Mouse (Mus musculus) midbrain, embryonic 14.5 days (tissue): Measurements from ENCODE around the gene Hydin. TPM values are rescaled to one million over a fixed set of nuclear protein-coding genes. Genes with fewer than 3 reads are reported as not detected.

ENCODE experiments used
- ATAC-seq: fragments of 200-750 bp; cut with Nextera tagmentation; 2 replicates; pipeline ENCODE4 v1.8.0; 2017; ENCODE audit warnings: moderate number of reproducible peaks, moderate library complexity; ENCODE audit not compliant: low FRiP score, low TSS enrichment
- DNase-seq: peaks from one replicate; pipeline ENCODE4 v3.0.0-alpha.2; 2015
- H3K27ac ChIP-seq: fragments of 300-500 bp; sonication (generic); replicated peaks from 2 replicates; pipeline ENCODE4 v1.5.1; 2014; ENCODE audit warnings: mild to moderate bottlenecking, low read depth, low read length, moderate library complexity
- H3K27me3 ChIP-seq: fragments of 300-500 bp; sonication (generic); 2 replicates; pipeline ENCODE4 v1.6.1; 2014; ENCODE audit warnings: low read length, control low read depth, mixed read lengths; ENCODE audit not compliant: control insufficient read depth, insufficient read depth
- H3K36me3 ChIP-seq: fragments of 300-500 bp; sonication (generic); 2 replicates; pipeline ENCODE4 v1.6.1; 2014; ENCODE audit warnings: low read length, control low read depth; ENCODE audit not compliant: control insufficient read depth, insufficient read depth
- H3K4me1 ChIP-seq: fragments of 300-500 bp; sonication (generic); 2 replicates; pipeline ENCODE4 v1.6.1; 2014; ENCODE audit warnings: mild to moderate bottlenecking, antibody characterized with exemption, low read length, control low read depth; ENCODE audit not compliant: control insufficient read depth, insufficient read depth
- H3K4me2 ChIP-seq: fragments of 300-500 bp; sonication (generic); 2 replicates; pipeline ENCODE4 v1.6.1; 2014; ENCODE audit warnings: mild to moderate bottlenecking, low read length, moderate library complexity
- H3K4me3 ChIP-seq: fragments of 300-500 bp; sonication (generic); replicated peaks from 2 replicates; pipeline ENCODE4 v1.5.1; 2014; ENCODE audit warnings: low read depth, low read length
- H3K9ac ChIP-seq: fragments of 300-500 bp; sonication (generic); replicated peaks from 2 replicates; pipeline ENCODE4 v1.6.1; 2014; ENCODE audit warnings: mild to moderate bottlenecking, low read length, moderate library complexity
- H3K9me3 ChIP-seq: fragments of 300-500 bp; sonication (generic); 2 replicates; pipeline ENCODE4 v1.6.1; 2016; ENCODE audit warnings: low read length, control low read depth, mixed read lengths; ENCODE audit not compliant: control insufficient read depth
- WGBS: fragments of 180-500 bp; shearing (Covaris S2); extraction: QIAGEN DNeasy Blood & Tissue Kit; methylation state at CpG from one replicate; pipeline ENCODE4 v1.1.7; 2014; 5-methylcytosine and 5-hydroxymethylcytosine counted together
- polyA plus RNA-seq: library from polyadenylated mRNA; unstranded; fragments of >200 nt; fragmentation: Nextera tagmentation; extraction: Ambion mirVana; gene quantifications from 2 replicates; pipeline ENCODE4 v1.2.1, GENCODE M21; 2014

Hydin gene
- polyA plus RNA-seq, 1 experiment from 2014 or later: 0.14 TPM

DNA sequence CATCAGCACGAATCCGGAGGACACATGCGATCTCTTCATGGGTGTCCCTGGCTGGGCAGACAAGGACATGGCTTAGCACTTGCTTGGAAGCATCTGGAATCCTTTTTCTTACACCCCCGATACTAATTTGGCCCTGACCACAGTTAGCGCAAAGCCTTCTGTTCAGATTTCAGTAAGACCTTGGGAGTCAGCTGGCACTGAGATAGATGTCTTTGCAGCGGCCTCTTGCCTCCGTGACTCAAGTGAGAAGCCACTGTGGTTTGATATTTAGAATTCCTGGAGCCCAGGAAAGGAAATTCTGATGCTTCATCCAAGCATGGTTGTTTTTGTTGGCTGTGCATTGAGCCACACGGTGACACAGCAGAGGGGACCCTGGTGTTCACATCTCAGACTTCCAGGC lies 157.4 kb downstream of the Hydin start:
- no peaks in the 10 kb centered on the region for H3K27me3 ChIP-seq
- no peak overlapping the region for H3K9ac ChIP-seq
- no peak for DNase-seq
- no peak overlapping the region for H3K27ac ChIP-seq
- no peaks in the 10 kb centered on the region for H3K4me1 ChIP-seq
- ATAC-seq: no peak
- H3K4me2 ChIP-seq: no peak overlapping the region
- H3K36me3 ChIP-seq: no peaks in the 10 kb centered on the region
- no peak overlapping the region for H3K4me3 ChIP-seq
- 89% methylated on average over 8 of the region's 8 CpGs for WGBS
- H3K9me3 ChIP-seq: no peaks in the 10 kb centered on the region

DNA sequence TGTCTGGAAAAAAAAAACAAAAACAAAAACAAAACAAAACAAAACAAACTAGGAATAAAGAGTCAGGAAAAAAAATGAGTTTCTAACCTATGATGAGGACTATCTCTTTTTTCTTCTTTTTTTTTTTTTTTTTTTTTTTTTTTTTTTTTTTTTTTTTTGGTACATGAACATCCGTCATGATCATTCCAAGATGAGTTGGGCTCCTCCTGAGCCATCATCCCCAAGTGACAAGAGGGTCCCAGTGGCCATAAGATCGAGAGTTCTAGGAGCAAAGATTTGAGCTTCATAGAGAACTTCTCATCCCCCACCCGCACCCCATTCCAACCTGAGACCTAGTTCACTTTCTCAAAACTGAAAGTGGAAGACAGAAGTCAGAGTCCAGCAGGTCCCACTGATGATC lies 164.6 kb downstream of the Hydin start:
- WGBS: 89% methylated on average over 3 of the region's 3 CpGs
- no peak for ATAC-seq
- H3K4me1 ChIP-seq: no peaks in the 10 kb centered on the region
- H3K9ac ChIP-seq: no peak overlapping the region
- DNase-seq: no peak
- no peaks in the 10 kb centered on the region for H3K27me3 ChIP-seq
- no peaks in the 10 kb centered on the region for H3K9me3 ChIP-seq
- H3K27ac ChIP-seq: no peak overlapping the region
- H3K4me2 ChIP-seq: no peak overlapping the region
- no peak overlapping the region for H3K4me3 ChIP-seq
- no peaks in the 10 kb centered on the region for H3K36me3 ChIP-seq

- Histone ChIP-seq H3K27me3 (no peaks in the 10 kb centered on the region), H3K9ac (no peak overlapping the region), H3K36me3 (no peaks in the 10 kb centered on the region), H3K27ac (no peak overlapping the region), H3K9me3 (no peaks in the 10 kb centered on the region), H3K4me1 (no peaks in the 10 kb centered on the region), H3K4me2 (no peak overlapping the region), H3K4me3 (no peak overlapping the region)
- ATAC-seq (no peak), DNase-seq (peak; percentile 16)
- WGBS: 71% methylated on average over 4 of the region's 4 CpGs
Measured at GRCm38 (mm10) chr8:110440528-110440927, 173.8 kb downstream of the Hydin start.

- Histone ChIP-seq H3K36me3 (no peaks in the 10 kb centered on the region), H3K4me2 (no peak overlapping the region), H3K4me1 (no peaks in the 10 kb centered on the region), H3K4me3 (no peak overlapping the region), H3K27me3 (no peaks in the 10 kb centered on the region), H3K9me3 (no peaks in the 10 kb centered on the region), H3K9ac (no peak overlapping the region), H3K27ac (no peak overlapping the region)
- WGBS: 84% methylated on average over 2 of the region's 2 CpGs
- DNase-seq (no peak), ATAC-seq (no peak)
Measured at GRCm38 (mm10) chr8:110444276-110444675, 177.5 kb downstream of the Hydin start.

DNA sequence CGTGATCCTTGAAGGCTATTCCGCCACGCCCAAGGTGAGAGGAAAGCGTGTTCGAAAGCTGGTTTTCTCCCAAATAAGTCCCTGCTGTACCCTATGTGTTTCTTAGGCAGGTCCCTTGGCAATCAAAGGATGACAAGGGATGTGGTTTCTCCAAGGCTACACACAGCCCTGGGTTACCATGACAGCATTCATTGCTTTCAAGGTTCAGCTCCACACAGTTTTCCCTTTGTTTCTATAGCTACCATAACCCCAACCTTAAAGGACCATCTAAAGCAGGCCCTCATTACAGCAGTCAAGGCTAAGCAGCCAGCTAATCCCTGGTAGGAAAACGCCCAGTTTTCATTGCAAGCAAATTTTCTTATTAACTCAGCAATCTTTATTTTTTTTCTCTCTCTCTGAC lies 183.7 kb downstream of the Hydin start:
- H3K9ac ChIP-seq: no peak overlapping the region
- ATAC-seq (no peak), DNase-seq (no peak)
- no peaks in the 10 kb centered on the region for H3K36me3 ChIP-seq
- 85% methylated on average over 6 of the region's 6 CpGs for WGBS
- H3K9me3 ChIP-seq: no peaks in the 10 kb centered on the region
- no peaks in the 10 kb centered on the region for H3K27me3 ChIP-seq
- H3K27ac ChIP-seq: no peak overlapping the region
- H3K4me3 ChIP-seq: no peak overlapping the region
- H3K4me2 ChIP-seq: no peak overlapping the region
- no peaks in the 10 kb centered on the region; the same call in 1 of the 2 replicates for H3K4me1 ChIP-seq

- DNase-seq (no peak), ATAC-seq (no peak)
- Histone ChIP-seq H3K4me2 (no peak overlapping the region), H3K36me3 (no peaks in the 10 kb centered on the region), H3K4me3 (no peak overlapping the region), H3K27me3 (no peaks in the 10 kb centered on the region), H3K9ac (no peak overlapping the region), H3K9me3 (no peaks in the 10 kb centered on the region), H3K27ac (no peak overlapping the region), H3K4me1 (no peaks in the 10 kb centered on the region; the same call in 1 of the 2 replicates)
- 79% methylated on average over 4 of the region's 4 CpGs for WGBS
Measured at GRCm38 (mm10) chr8:110454466-110454865, 187.7 kb downstream of the Hydin start.

GRCm38 (mm10) chr8:110457424-110457823 lies 190.6 kb downstream of the Hydin start:
- no peak overlapping the region for H3K4me2 ChIP-seq
- H3K36me3 ChIP-seq: no peaks in the 10 kb centered on the region
- DNase-seq (no peak), ATAC-seq (no peak)
- H3K4me1 ChIP-seq: no peaks in the 10 kb centered on the region
- 79% methylated on average over 4 of the region's 4 CpGs for WGBS
- H3K9me3 ChIP-seq: no peaks in the 10 kb centered on the region
- no peak overlapping the region for H3K27ac ChIP-seq
- H3K9ac ChIP-seq: no peak overlapping the region
- no peak overlapping the region for H3K4me3 ChIP-seq
- no peaks in the 10 kb centered on the region for H3K27me3 ChIP-seq

- no peak overlapping the region for H3K4me2 ChIP-seq
- no peak overlapping the region for H3K4me3 ChIP-seq
- H3K9ac ChIP-seq: no peak overlapping the region
- no peaks in the 10 kb centered on the region for H3K9me3 ChIP-seq
- 89% methylated on average over 10 of the region's 10 CpGs for WGBS
- H3K27ac ChIP-seq: no peak overlapping the region
- no peaks in the 10 kb centered on the region for H3K27me3 ChIP-seq
- ATAC-seq (no peak), DNase-seq (no peak)
- H3K36me3 ChIP-seq: no peaks in the 10 kb centered on the region
- peaks cover 15% of the 10 kb centered on the region for H3K4me1 ChIP-seq
Measured at GRCm38 (mm10) chr8:110462627-110463208, 195.9 kb downstream of the Hydin start.

DNA sequence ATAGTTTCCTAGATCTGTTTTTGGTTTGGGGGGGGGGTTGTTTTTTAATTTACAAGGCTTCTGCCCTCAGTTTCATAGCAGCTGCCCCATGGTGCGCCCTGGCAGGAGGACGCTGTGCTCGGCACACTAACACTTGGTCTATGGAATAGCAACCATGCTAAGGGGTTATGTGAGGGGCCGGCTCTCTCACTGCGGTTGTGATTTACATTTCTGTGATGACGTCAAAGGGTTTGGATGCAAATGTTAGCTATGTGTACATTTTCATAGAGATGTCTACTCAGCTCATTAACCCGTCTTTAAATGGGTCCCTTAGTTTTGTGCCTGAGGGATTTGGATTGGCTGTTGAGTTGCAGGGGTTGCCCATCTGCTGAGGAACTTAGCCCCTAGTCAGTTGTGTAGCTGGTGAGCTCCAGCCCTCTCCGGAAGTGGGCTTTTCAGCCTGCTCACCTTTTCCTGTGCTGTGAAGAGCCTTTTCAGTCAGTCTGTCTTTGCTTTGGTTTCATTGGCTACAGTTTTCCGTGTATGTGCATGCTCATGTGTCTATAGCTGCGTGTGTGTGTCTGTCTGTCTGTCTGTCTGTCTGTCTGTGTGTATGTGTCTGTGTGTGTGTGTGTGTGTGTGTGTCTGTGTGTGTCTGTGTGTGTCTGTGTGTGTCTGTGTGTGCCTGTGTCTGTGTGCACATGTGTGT lies 197.1 kb downstream of the Hydin start:
- H3K4me3 ChIP-seq: no peak overlapping the region
- peaks cover 15% of the 10 kb centered on the region for H3K4me1 ChIP-seq
- 88% methylated on average over 10 of the region's 10 CpGs for WGBS

More for the DNA sequence above, 197.1 kb downstream of the Hydin start:
- no peaks in the 10 kb centered on the region for H3K27me3 ChIP-seq
- H3K9ac ChIP-seq: no peak overlapping the region
- no peaks in the 10 kb centered on the region for H3K36me3 ChIP-seq
- no peak overlapping the region for H3K27ac ChIP-seq
- no peaks in the 10 kb centered on the region for H3K9me3 ChIP-seq
- no peak for DNase-seq
- no peak overlapping the region for H3K4me2 ChIP-seq
- no peak for ATAC-seq
